Mouse (Mus musculus): ENCODE results near the gene Krt33a.

The Krt33a gene

DNA sequence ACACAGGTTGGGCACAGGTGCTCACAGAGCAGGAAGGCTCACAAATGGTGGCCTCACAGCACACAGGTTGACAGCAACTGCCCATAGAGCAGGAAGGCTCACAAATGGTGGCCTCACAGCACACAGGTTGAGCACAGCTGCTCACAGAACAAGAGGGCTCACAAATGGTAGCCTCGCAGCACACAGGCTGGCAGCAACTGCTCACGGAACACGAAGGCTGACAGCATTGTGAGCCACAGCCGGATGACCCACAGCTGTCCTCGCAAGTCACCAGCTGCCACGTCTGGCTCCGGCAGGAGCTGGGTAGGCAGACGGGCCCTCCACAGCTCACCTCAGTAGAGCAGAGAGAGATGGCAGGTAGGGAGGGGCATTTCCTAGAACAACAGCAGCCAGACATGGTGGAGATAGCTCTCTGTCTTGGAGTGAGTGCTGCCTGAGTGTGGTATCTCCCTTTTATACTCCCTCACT, 29.8 kb downstream of the Krt33a start, which contains the start of gene Krtap16-1:
Gene Krtap16-1 (minus strand): TSS at position 418 of the 468 bp plus-strand sequence.
- no peak for DNase-seq (ENCODE audit: low spot score in 2 of 2)

DNA sequence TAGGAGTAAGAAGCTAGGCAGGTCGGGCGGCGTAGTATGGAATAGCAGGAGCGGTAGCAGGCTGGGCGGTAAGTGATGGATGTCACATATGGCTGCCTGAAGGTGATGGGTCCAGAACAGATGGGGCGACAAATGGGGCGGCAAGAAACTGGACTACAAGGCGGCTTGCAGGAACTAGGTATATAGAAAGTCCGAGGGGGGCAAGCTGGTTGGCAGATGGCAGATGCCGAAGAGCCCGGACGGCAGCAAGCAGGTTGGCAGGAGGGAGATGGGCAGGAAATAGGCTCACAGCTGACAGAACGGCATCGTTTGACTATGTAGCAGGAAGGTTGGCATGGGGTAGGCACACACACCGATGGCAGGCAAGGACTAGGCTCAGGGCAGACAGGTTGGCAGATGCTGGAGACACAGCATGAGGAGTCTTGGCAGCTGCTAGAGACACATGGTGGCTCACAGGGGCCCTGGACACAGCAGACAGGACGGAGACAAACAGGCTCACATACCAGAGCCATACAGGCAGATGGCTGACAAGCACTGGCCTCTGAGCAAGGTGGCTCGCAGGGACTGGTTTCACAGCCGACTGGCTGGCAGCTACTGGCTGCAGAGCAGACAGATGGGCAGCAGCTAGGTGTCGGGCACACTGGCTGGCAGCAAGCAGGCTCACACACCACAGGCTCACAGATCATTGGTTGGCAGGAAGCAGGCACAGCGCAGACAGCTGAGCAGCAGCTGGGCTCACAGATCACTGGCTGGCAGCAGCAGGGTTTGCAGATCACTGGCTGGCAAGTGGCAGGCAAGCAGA, 30.5 kb downstream of the Krt33a start:
- DNase-seq (ENCODE audit: low spot score in 2 of 2) = peak; percentile 35 to 45

DNA sequence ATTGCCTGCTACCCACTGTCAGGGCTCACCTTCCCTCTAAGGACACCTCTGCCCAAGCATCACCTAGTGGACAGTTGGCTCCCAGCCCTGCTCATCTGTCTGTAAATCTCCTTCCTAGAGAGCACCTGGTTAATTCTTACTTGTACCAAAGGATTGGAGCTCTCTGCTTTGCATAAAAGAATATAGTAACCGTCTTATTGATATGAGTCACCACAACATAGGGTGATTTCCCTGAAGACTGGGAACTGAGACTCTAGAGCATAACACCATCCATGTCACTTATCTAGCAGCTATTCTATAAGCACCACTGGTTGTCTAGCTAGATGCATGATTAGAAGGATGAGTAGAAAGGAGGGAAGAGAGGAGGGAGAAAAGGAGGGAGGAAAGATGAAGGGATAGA, 32.6 kb downstream of the Krt33a start:
- DNase-seq (ENCODE audit: low spot score in 2 of 2) = no peak

DNA sequence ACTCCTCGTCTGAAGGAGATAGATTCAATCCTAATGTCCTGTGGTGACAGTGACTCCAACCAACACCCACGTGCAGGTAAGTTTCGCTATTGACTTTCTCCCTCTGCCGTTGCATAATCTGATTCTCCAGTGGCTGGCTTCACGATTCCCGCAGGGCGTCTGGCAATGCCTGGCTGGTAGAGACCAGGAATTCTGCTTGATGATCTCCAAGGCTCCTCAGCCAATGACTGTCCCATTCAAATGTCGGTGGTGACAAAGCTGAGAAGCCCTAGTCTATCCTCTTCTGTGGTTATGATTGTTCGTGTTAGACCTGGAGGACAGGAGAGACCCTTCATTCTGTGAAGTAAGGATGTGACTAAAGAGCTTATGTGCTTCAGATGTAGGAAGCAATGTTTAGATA, 33.3 kb downstream of the Krt33a start:
- no peak for DNase-seq (ENCODE audit: low spot score in 2 of 2)

DNA sequence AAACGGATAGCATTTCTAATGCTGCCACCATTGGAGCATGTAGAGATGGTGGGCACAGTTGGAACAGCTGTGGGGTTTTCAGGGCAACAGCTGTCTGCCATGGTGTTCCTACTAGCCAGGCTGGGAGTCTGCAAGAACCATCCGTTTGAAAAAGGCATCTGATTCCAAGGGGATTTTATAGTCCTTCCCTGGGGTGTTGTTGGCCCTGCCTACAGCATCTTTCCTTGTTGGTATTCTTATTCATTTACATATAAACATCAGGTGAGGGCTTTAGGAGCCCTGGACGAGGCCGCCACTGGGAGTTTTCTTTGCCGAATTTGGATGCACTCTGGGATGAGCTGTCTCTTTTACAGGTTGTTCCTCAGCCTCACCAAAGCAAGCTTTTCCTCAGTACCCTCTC, 37.1 kb downstream of the Krt33a start, which contains the start of gene Krtap29-1:
Gene Krtap29-1 (minus strand): TSS at position 101 of the 400 bp plus-strand sequence.
- DNase-seq (ENCODE audit: low spot score in 2 of 2) = no peak

DNA sequence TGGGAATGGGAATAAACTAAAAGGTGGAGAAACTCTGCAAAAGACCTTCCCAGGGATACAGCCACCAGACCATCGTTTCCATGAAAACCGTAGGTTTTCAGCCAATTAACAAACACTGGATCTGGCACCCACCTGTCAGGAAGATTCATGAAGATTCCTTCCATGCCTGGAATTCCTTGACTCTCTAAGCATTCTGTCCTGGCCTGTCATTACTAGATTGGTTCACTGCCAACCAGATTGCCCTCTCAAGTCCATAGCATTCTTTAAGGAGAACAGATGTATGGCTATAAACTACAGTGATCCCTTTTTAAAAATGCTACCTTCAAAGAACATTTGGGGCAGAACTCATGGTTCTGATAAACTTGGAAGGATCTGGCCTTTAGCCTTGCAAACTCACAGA, 50.1 kb downstream of the Krt33a start:
- DNase-seq (ENCODE audit: low spot score in 2 of 2) = no peak

DNA sequence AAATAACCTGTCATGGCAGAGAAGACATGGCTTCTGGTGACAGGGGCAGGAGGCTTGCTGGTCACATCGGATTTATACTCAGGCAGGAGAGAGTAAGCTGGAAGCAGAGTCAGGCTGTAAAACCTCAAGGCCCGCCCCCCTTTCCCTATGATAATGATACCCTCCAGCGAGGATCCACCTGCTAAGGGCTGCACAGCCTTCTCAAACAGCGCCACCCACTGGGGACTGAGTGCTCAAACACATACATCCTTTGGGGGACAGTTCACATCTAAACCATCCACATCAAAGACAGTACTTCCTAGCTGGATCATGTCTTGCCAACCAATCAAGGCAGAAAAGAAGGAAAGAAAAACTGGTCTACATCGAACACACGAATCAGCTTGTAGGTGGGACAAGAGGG, 51.8 kb downstream of the Krt33a start:
- no peak for DNase-seq (ENCODE audit: low spot score in 2 of 2)
